ENCODE assay signal across 24 mouse cellular contexts in the genomic region with DNA sequence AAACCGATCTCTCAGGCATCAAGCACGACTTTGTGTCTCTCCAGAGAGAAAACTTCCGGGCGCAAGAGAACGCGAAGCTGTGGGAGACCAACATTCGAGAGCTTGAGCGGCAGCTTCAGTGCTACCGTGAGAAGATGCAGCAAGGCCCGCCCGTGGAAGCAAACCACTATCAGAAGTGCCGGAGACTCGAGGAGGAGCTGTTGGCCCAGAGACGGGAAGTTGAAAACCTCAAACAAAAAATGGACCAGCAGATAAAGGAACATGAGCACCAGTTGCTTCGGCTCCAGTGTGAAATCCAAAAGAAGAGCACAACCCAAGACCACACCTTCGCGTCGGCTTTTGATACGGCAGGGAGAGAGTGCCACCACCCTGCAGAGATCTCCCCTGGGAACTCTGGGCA.
A peak's percentile ranks its signal among the peaks of the same experiment; 100 is the strongest.
DNase-seq lines count a peak whose midpoint lies in the region; ATAC-seq lines count a peak whose summit lies in the region.
"Had no signal": no experiment of that assay in that cellular context is flagged by ENCODE, and none has a peak within 500 bp of the region (broad histone marks: within the 10 kb centered on the region; RNA-seq: fewer than 3 reads in every experiment).

No protein-coding gene starts in this region.

- H3K9me3 ChIP-seq in hindbrain, embryonic 16.5 days (ENCODE audit: control insufficient read depth, low read length): no peaks in the 10 kb centered on the region
- H3K9me3 ChIP-seq: embryonic facial prominence, embryonic 13.5 days; embryonic facial prominence, embryonic 15.5 days; forebrain, embryonic 10.5 days; forebrain, embryonic 12.5 days had no signal

- H3K27me3 ChIP-seq in hindbrain, embryonic 16.5 days (replicated peaks; ENCODE audit: control insufficient read depth, insufficient read depth, low read length): no peaks in the 10 kb centered on the region
- H3K27me3 ChIP-seq: embryonic facial prominence, embryonic 13.5 days; embryonic facial prominence, embryonic 15.5 days; forebrain, embryonic 12.5 days had no signal

- H3K9ac ChIP-seq in hindbrain, embryonic 16.5 days (ENCODE audit: low read depth, low read length): no peak overlapping the region
- H3K9ac ChIP-seq: embryonic facial prominence, embryonic 13.5 days; embryonic facial prominence, embryonic 15.5 days; forebrain, embryonic 12.5 days had no signal

- H3K4me2 ChIP-seq in hindbrain, embryonic 16.5 days (ENCODE audit: low read length): no peak overlapping the region
- H3K4me2 ChIP-seq: embryonic facial prominence, embryonic 13.5 days; embryonic facial prominence, embryonic 15.5 days; forebrain, embryonic 12.5 days had no signal

- peaks cover 23% of the 10 kb centered on the region for H3K36me3 ChIP-seq in hindbrain, embryonic 16.5 days (ENCODE audit: control insufficient read depth, insufficient read depth, low read length)

- peak; percentile 32 for DNase-seq in thymus, postnatal 14 days
- DNase-seq in thymus, postnatal 0 days (ENCODE audit: low spot score): no peak
- DNase-seq in thymus, postnatal 4 days: peak; percentile 45
- DNase-seq in thymus, adult 18-20 months: no peak
- DNase-seq in layer of hippocampus, adult 18-20 months (ENCODE audit: low spot score in 2 of 2): no peak
- DNase-seq: adrenal gland, adult 8-10 months; adrenal gland, postnatal 14 days; adrenal gland, postnatal 36 days; cerebellum, adult 11-12 months; cerebellum, adult 2 months; cerebellum, adult 9-10 months; cerebellum, postnatal 10 days; cerebellum, postnatal 25 days; embryo, embryonic 11 days had no signal

- peaks cover 5% of the 10 kb centered on the region for H3K4me1 ChIP-seq in hindbrain, embryonic 16.5 days (ENCODE audit: control insufficient read depth, insufficient read depth, low read depth, low read length)
- H3K4me1 ChIP-seq: embryonic facial prominence, embryonic 13.5 days; embryonic facial prominence, embryonic 15.5 days had no signal

- peak; percentile 63; the same call in 1 of the 2 replicates for ATAC-seq in common myeloid progenitor, adult 5-6 weeks (replicated peaks; ENCODE audit: low read depth, poor library complexity, severe bottlenecking)
- ATAC-seq in hindbrain, embryonic 16.5 days: no peak
- ATAC-seq: activated CD4-positive, CD25-positive, alpha-beta regulatory T cell, adult 4 months; forebrain, embryonic 14.5 days; forebrain, embryonic 16.5 days had no signal

- 98% methylated on average over 19 of the region's 19 CpGs for WGBS in hindbrain, embryonic 16.5 days

- H3K4me3 ChIP-seq in hindbrain, embryonic 16.5 days (ENCODE audit: low read length): no peak overlapping the region
- H3K4me3 ChIP-seq: embryonic facial prominence, embryonic 13.5 days; embryonic facial prominence, embryonic 15.5 days; erythroblast, embryonic 14.5 days; forebrain, embryonic 10.5 days; forebrain, embryonic 12.5 days had no signal

- no peak overlapping the region for H3K27ac ChIP-seq in hindbrain, embryonic 16.5 days (ENCODE audit: low read depth, low read length)
- H3K27ac ChIP-seq: embryonic facial prominence, embryonic 13.5 days; embryonic facial prominence, embryonic 15.5 days; forebrain, embryonic 10.5 days; forebrain, embryonic 12.5 days had no signal

Comparison
In these comparisons a context has a peak if more than half of its experiments do, and no peak if none do; other contexts are left out.
1. DNase-seq: peak in thymus, postnatal 14 days (single experiment) and thymus, postnatal 4 days (single experiment); none in thymus, postnatal 0 days (single experiment), thymus, adult 18-20 months (0 of 2) and layer of hippocampus, adult 18-20 months (0 of 2).